Mouse (Mus musculus) hindbrain, embryonic 14.5 days (tissue): Measurements from ENCODE around the gene C5ar1. TPM values are rescaled to one million over a fixed set of nuclear protein-coding genes. Genes with fewer than 3 reads are reported as not detected.

ENCODE experiments used
- ATAC-seq: fragments of 200-750 bp; cut with Nextera tagmentation; 2 replicates; pipeline ENCODE4 v1.8.0; 2017; ENCODE audit warnings: moderate number of reproducible peaks, mild to moderate bottlenecking, moderate TSS enrichment, moderate library complexity; ENCODE audit not compliant: low FRiP score
- DNase-seq: peaks from one replicate; pipeline ENCODE4 v3.0.0-alpha.2; 2015; ENCODE audit warnings: low spot score
- H3K27ac ChIP-seq: fragments of 300-500 bp; sonication (generic); 2 replicates; pipeline ENCODE4 v1.5.1; 2014; ENCODE audit warnings: mild to moderate bottlenecking, moderate library complexity
- H3K27me3 ChIP-seq: fragments of 300-500 bp; sonication (generic); 2 replicates; pipeline ENCODE4 v1.6.1; 2014; ENCODE audit warnings: mild to moderate bottlenecking, low read length, mixed read lengths; ENCODE audit not compliant: control insufficient read depth, insufficient read depth
- H3K36me3 ChIP-seq: fragments of 300-500 bp; sonication (generic); replicated peaks from 2 replicates; pipeline ENCODE4 v1.6.1; 2014; ENCODE audit not compliant: control insufficient read depth, insufficient read depth
- H3K4me1 ChIP-seq: fragments of 300-500 bp; sonication (generic); replicated peaks from 2 replicates; pipeline ENCODE4 v1.6.1; 2014; ENCODE audit warnings: antibody characterized with exemption, low read length, mixed read lengths; ENCODE audit not compliant: control insufficient read depth, insufficient read depth
- H3K4me2 ChIP-seq: fragments of 300-500 bp; sonication (generic); replicated peaks from 2 replicates; pipeline ENCODE4 v1.6.1; 2014; ENCODE audit warnings: mild to moderate bottlenecking, moderate library complexity
- H3K4me3 ChIP-seq: fragments of 300-500 bp; sonication (generic); replicated peaks from 2 replicates; pipeline ENCODE4 v1.5.1; 2014; ENCODE audit warnings: mild to moderate bottlenecking, low read length
- H3K9ac ChIP-seq: fragments of 300-500 bp; sonication (generic); 2 replicates; pipeline ENCODE4 v1.6.1; 2014
- H3K9me3 ChIP-seq: fragments of 300-500 bp; sonication (generic); 2 replicates; pipeline ENCODE4 v1.6.1; 2016; ENCODE audit warnings: low read length; ENCODE audit not compliant: control insufficient read depth
- WGBS: fragments of 180-500 bp; shearing (Covaris S2); extraction: QIAGEN DNeasy Blood & Tissue Kit; methylation state at CpG from one replicate; pipeline ENCODE4 v1.1.7; 2014; 5-methylcytosine and 5-hydroxymethylcytosine counted together
- polyA plus RNA-seq: library from polyadenylated mRNA; unstranded; fragments of >200 nt; fragmentation: Nextera tagmentation; extraction: Ambion mirVana; gene quantifications from 2 replicates; pipeline ENCODE4 v1.2.1, GENCODE M21; 2014

C5ar1 gene
- polyA plus RNA-seq, 1 experiment from 2014 or later = 2.1 TPM

DNA sequence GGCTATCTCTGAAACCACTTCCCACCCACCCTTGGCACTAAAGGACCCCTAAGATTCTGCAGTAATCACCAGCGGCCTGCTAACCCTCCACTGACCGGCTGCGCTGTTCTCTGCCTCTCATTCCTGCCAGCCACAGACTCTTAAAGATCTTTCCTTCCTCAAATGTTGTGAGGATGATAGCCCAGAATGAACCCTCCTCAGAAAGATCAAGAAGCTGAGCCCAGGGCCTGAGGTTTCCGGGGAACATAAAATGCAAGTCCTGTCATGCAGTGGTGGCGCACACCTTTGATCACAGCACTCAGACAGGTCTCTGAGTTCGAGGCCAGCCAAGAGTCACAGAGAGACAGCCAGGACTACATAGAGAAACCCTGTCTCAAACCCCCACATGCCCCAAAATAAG, 17.1 kb downstream of the C5ar1 start:
- Histone ChIP-seq H3K4me3 (no peak overlapping the region), H3K27me3 (no peaks in the 10 kb centered on the region), H3K9ac (no peak overlapping the region), H3K4me1 (no peaks in the 10 kb centered on the region), H3K36me3 (no peaks in the 10 kb centered on the region), H3K27ac (no peak overlapping the region), H3K4me2 (no peak overlapping the region), H3K9me3 (no peaks in the 10 kb centered on the region)
- 87% methylated on average over 6 of the region's 6 CpGs for WGBS
- DNase-seq (no peak), ATAC-seq (no peak)

DNA sequence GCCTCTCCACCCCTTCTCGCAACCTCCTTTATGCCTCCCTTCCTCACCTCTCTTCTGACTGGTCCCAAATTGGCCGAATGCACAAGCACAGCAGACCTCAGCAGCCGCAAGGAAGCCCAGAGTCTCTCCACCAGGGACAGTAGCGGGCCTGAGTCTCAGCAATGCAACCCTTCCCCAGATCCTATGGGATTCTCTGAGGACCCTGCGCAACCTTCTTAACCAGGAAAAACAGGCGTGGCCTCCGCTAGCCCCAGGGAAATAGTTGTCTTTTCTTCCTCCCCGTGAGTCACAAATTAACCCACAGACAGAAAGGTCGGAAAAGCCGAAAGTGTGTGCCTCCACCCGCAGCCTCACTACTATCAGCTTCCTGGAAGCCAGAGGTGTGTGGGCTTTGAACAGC, 17.6 kb downstream of the C5ar1 start:
- H3K4me2 ChIP-seq = no peak overlapping the region
- no peaks in the 10 kb centered on the region for H3K9me3 ChIP-seq
- H3K27me3 ChIP-seq = no peaks in the 10 kb centered on the region
- DNase-seq (no peak), ATAC-seq (no peak)
- 64% methylated on average over 11 of the region's 11 CpGs for WGBS
- H3K27ac ChIP-seq = no peak overlapping the region
- H3K4me3 ChIP-seq = no peak overlapping the region
- H3K36me3 ChIP-seq = no peaks in the 10 kb centered on the region
- H3K9ac ChIP-seq = no peak overlapping the region
- H3K4me1 ChIP-seq = no peaks in the 10 kb centered on the region

DNA sequence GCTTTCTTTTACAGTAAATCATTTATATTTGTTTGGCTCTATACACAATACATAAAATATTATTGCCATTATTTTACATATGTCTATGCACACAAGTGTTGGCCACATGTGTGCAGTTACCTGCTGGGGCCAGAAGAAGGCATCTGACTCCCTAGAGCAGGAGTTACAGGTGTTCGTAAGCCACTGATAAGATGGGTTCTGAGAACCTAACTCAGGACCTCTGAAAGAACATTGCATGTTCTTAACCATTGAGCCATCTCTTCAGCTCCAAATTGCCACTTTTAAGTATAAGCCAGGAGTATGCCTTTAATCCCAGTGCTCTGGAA, 18.4 kb downstream of the C5ar1 start:
- Histone ChIP-seq H3K9me3 (no peaks in the 10 kb centered on the region), H3K27me3 (no peaks in the 10 kb centered on the region), H3K9ac (no peak overlapping the region), H3K36me3 (no peaks in the 10 kb centered on the region), H3K4me3 (no peak overlapping the region), H3K4me1 (no peaks in the 10 kb centered on the region), H3K4me2 (no peak overlapping the region), H3K27ac (no peak overlapping the region)
- ATAC-seq (no peak), DNase-seq (no peak)
- WGBS = 98% methylated on average over 1 of the region's 1 CpGs

DNA sequence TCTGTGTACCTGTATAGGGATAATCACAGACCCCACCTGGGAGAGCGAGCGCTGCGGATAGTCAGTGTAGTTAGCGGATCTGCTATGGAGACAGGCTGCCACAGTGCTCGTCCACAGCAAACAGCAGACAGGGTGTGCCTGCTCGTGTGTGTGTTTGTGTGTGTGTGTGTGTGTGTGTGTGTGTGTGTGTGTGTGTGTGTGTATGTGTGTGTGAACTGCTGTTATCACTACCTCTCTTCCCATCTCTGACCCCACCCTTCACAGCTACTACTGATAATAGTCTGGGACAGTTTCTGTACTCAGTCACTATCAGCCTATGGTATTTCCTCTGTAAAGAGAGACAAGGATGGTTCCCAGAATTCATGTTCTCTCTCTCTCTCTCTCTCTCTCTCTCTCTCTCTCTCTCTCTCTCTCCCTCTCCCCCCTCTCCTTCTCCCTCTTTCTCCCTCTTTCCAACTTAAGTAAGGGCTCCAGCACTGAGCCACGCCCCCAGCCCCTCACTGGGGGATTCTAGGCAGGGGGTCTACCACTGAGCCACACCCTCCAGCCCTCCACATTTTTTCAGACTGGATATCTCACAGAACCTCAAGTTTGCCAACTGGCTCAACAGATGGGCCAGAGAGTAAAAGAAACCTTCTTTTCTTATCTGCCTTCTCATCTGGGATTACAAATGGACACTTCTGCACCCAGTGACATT, 18.9 kb downstream of the C5ar1 start:
- H3K27me3 ChIP-seq = no peaks in the 10 kb centered on the region
- no peaks in the 10 kb centered on the region for H3K4me1 ChIP-seq
- no peak overlapping the region for H3K27ac ChIP-seq
- no peak for DNase-seq
- H3K4me3 ChIP-seq = no peak overlapping the region
- no peaks in the 10 kb centered on the region for H3K9me3 ChIP-seq
- WGBS = 85% methylated on average over 7 of the region's 7 CpGs
- no peak overlapping the region for H3K4me2 ChIP-seq
- no peak for ATAC-seq
- no peaks in the 10 kb centered on the region for H3K36me3 ChIP-seq
- no peak overlapping the region for H3K9ac ChIP-seq

DNA sequence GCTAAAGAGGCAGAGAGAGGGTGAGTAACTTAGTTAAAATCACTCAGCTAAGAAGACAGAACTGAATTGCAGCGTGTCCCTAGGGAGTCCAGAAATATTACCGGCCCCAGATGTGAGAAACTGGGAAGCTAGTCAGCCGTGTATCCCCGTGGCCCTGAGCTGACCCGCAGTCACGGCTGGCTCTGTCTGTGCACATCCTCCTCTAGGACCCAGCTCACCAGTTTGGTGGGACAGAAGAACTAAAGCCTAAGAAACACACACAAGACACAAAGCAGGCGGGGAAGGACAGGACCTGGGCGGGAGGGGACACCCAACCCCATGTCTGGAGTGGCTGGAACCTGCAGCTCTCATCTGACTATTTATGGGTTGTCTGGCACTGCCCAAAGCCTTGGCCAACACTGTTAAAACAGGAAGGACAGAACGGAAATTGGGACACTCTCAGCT, 19.8 kb downstream of the C5ar1 start:
- DNase-seq (no peak), ATAC-seq (no peak)
- Histone ChIP-seq H3K27ac (no peak overlapping the region), H3K27me3 (no peaks in the 10 kb centered on the region), H3K4me3 (no peak overlapping the region), H3K4me1 (no peaks in the 10 kb centered on the region), H3K4me2 (no peak overlapping the region), H3K36me3 (no peaks in the 10 kb centered on the region), H3K9me3 (no peaks in the 10 kb centered on the region), H3K9ac (no peak overlapping the region)
- 61% methylated on average over 9 of the region's 9 CpGs for WGBS

DNA sequence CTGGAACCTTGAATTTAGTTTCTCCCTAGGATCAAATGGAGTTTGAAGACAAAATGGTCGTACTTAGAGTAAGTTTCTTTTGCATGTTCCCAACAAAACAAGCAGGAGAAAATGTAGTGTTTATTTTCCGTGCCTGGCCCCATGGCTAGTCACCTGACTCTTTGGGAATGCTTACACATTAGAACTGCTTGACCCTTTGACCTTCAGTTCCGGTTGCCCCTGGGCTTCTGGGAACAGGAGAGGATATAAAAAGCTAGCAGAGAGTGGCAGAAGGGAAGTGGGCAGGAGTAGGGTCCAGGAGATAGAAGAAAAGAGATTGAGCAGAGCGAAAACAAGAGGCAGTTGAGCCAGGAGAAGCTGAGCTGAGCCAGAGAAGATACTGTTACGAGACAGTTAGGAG, 29.5 kb downstream of the C5ar1 start:
- Histone ChIP-seq H3K27me3 (no peaks in the 10 kb centered on the region), H3K36me3 (no peaks in the 10 kb centered on the region), H3K4me1 (no peaks in the 10 kb centered on the region), H3K4me3 (no peak overlapping the region), H3K4me2 (no peak overlapping the region), H3K9me3 (no peaks in the 10 kb centered on the region), H3K27ac (no peak overlapping the region), H3K9ac (no peak overlapping the region)
- DNase-seq (no peak), ATAC-seq (no peak)
- WGBS = 62% methylated on average over 5 of the region's 5 CpGs

DNA sequence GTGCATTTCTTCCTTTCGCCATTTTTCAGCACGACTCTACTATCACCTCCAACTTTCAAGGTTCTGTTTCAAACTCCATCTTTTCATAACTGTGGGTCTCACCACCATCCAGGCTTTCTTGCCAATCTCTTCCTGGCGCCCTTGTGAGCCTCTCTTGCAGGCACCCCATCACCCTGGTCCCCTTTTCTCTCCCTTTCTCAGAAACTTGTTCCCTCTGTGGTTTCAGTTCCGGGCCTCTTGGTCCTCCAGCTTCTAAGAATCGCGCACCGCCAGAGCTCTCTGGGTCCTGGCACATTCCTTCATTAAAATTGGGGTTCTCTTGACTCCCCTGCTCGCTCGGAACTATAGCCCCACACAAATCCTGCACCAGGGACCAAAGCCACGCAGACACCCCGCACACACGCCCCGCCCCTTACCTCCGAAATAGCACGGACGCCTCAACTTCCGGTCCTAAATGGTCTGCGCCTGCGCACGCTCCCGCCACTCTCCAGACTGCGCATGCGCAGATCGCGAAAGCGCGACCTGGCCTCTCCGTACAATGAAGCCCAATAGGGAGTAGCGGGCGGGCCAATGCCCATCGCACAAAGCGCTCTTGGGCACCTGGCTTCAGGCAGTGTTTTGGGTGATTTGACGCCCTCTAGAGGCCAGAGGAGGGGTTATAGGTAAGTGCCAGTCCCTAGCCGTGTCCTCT, 37.6 kb downstream of the C5ar1 start, which contains the start of gene Dhx34:
Gene Dhx34, minus strand, starts transcription at position 456 of the 691 bp plus-strand sequence.
- Histone ChIP-seq H3K27me3 (no peaks in the 10 kb centered on the region), H3K4me1 (peaks cover 10% of the 10 kb centered on the region), H3K9me3 (no peaks in the 10 kb centered on the region), H3K36me3 (peaks cover 21% of the 10 kb centered on the region), H3K27ac (peak within 1 kb of the TSS; percentile 74), H3K9ac (peak within 1 kb of the TSS; percentile 68), H3K4me2 (peak within 1 kb of the TSS; percentile 78), H3K4me3 (peak within 1 kb of the TSS; percentile 55)
- ATAC-seq (peak; percentile 96), DNase-seq (peak; percentile 99)
- whole genome bisulfite sequencing = 2% methylated on average over 34 of the region's 34 CpGs

DNA sequence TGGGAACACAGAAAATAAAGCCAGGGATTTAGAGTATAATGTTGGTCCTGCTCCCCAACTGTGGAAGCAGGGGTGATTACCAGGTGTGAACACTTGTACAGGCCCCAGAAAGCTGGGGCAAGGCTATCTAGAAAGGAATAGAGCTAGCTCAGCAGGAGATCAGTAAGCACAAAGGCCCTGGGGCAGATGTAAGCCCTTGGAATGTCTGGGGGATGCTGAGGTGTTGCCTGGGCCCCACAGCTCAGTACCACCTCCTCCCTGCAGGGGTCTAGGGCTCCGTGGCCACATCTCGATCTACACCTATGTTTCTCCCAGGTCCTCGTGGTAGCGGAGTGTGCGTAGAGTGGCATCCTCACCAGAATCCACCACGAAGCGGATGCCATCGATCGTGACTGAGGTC, 45.4 kb downstream of the C5ar1 start:
- H3K9ac ChIP-seq = no peak overlapping the region
- H3K4me3 ChIP-seq = no peak overlapping the region
- whole genome bisulfite sequencing = 95% methylated on average over 9 of the region's 9 CpGs
- no peak overlapping the region for H3K4me2 ChIP-seq
- H3K27me3 ChIP-seq = no peaks in the 10 kb centered on the region
- no peak for DNase-seq
- peaks cover 93% of the 10 kb centered on the region for H3K36me3 ChIP-seq
- no peaks in the 10 kb centered on the region for H3K9me3 ChIP-seq
- no peaks in the 10 kb centered on the region for H3K4me1 ChIP-seq
- H3K27ac ChIP-seq = no peak overlapping the region
- no peak for ATAC-seq

DNA sequence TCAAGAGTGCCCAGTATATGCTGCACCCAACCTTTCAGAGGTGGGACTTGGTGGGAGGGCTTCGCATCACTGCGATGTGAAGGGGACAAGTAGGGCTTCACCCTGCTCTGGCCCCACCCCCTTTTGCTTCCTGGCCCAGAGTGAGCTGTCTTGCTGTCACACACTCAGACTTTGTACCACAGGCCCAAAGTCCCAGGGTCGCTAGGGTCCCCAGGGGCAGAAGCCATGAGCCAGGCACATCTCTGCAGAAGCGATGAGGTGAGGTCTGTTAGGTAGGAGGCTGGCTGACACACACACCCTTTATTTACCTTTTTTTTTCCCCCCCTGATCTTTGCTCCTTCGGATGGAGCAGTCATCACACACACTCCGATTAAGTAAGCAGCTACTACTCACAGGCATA, 46.1 kb downstream of the C5ar1 start:
- WGBS = 91% methylated on average over 6 of the region's 6 CpGs
- no peak for DNase-seq
- peaks cover 93% of the 10 kb centered on the region for H3K36me3 ChIP-seq
- no peak overlapping the region for H3K4me2 ChIP-seq
- ATAC-seq = no peak
- H3K27ac ChIP-seq = no peak overlapping the region
- no peaks in the 10 kb centered on the region for H3K9me3 ChIP-seq
- H3K4me3 ChIP-seq = no peak overlapping the region
- no peak overlapping the region for H3K9ac ChIP-seq
- H3K27me3 ChIP-seq = no peaks in the 10 kb centered on the region
- no peaks in the 10 kb centered on the region for H3K4me1 ChIP-seq
